Mouse (Mus musculus): Measurements from ENCODE around the gene Unc93b1. TPM values are rescaled to one million over a fixed set of nuclear protein-coding genes. Genes with fewer than 3 reads are reported as not detected.

The Unc93b1 gene
- polyA plus RNA-seq, 1 experiment from 2014 or later: 18.3 TPM

GRCm38 (mm10) chr19:3914535-3914934, 20.5 kb upstream of the Unc93b1 start:
- Histone ChIP-seq H3K4me3 (replicated peaks) (peak overlapping the region; percentile 73; the same call in 1 of the 2 replicates), H3K9me3 (replicated peaks) (no peaks in the 10 kb centered on the region), H3K4me2 (0 out of 2 replicates have a peak overlapping the region, but pooled peaks have one; percentile 81), H3K36me3 (peaks cover 20% of the 10 kb centered on the region), H3K4me1 (replicated peaks) (peaks cover 38% of the 10 kb centered on the region), H3K27me3 (no peaks in the 10 kb centered on the region), H3K27ac (peak overlapping the region; percentile 76; the same call in 1 of the 2 replicates), H3K9ac (no peak overlapping the region)
- DNase-seq (no peak), ATAC-seq (ENCODE audit: low read depth) (no peak)
- 44% methylated on average over 5 of the region's 5 CpGs for WGBS (ENCODE audit: insufficient replicate concordance)

GRCm38 (mm10) chr19:3916727-3917126, 18.3 kb upstream of the Unc93b1 start:
- ATAC-seq (ENCODE audit: low read depth): no peak
- Histone ChIP-seq H3K36me3 (no peaks in the 10 kb centered on the region), H3K27ac (no peak overlapping the region), H3K4me2 (no peak overlapping the region), H3K27me3 (no peaks in the 10 kb centered on the region), H3K4me1 (replicated peaks) (peaks cover 24% of the 10 kb centered on the region), H3K9ac (no peak overlapping the region), H3K9me3 (replicated peaks) (no peaks in the 10 kb centered on the region), H3K4me3 (replicated peaks) (no peak overlapping the region)
- no peak for DNase-seq
- 74% methylated on average over 11 of the region's 11 CpGs for WGBS (ENCODE audit: insufficient replicate concordance)

GRCm38 (mm10) chr19:3919928-3920327, 15.1 kb upstream of the Unc93b1 start:
- DNase-seq (no peak), ATAC-seq (ENCODE audit: low read depth) (no peak)
- H3K36me3 ChIP-seq: no peaks in the 10 kb centered on the region
- no peaks in the 10 kb centered on the region for H3K9me3 ChIP-seq (replicated peaks)
- no peak overlapping the region for H3K9ac ChIP-seq
- H3K27me3 ChIP-seq: no peaks in the 10 kb centered on the region
- no peak overlapping the region for H3K4me2 ChIP-seq
- no peak overlapping the region for H3K27ac ChIP-seq
- no peak overlapping the region for H3K4me3 ChIP-seq (replicated peaks)
- peaks cover 21% of the 10 kb centered on the region for H3K4me1 ChIP-seq (replicated peaks)

DNA sequence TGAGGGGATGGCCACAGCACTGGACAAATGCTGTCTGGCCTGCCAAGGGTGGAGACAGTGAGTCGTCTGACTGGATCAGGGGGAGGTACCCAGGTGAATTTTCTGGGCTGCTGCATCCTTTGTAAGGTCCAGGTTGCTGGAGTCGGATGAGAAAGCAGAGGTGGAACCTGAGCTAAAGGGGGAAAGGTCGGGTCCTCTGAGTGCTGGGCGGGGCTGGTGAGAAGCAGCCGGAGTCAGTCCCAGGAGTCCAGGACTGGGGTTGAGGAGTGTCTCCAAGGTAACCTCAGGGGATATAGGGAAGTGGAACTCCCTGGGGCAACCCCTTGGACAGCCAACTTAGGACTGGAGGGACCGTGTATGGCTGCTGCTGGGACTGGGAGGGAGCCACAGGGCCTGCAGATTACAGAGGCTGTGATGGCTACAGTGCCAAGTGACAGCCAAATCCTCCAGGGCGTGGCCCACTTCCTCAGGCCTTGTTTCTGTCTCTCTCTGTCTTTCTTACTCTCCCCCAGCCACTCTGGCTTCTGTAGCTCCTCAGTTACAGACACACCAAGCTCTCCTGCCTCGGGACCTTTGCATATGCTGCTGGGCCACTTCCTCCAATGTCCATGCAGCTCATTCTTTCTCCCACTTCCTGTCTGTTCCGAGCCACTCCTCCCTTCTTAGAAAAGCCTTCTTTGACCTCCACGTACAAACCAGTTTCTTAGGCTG, 12.2 kb upstream of the Unc93b1 start:
- no peak for ATAC-seq (ENCODE audit: low read depth)
- DNase-seq: no peak
- 37% methylated on average over 10 of the region's 10 CpGs for WGBS (ENCODE audit: insufficient replicate concordance)
- H3K36me3 ChIP-seq: no peaks in the 10 kb centered on the region
- no peak overlapping the region for H3K4me2 ChIP-seq
- H3K9me3 ChIP-seq (replicated peaks): no peaks in the 10 kb centered on the region
- peak overlapping the region; percentile 29; the same call in 1 of the 2 replicates for H3K27ac ChIP-seq
- no peak overlapping the region for H3K4me3 ChIP-seq (replicated peaks)
- H3K4me1 ChIP-seq (replicated peaks): peaks cover 23% of the 10 kb centered on the region
- H3K9ac ChIP-seq: no peak overlapping the region
- H3K27me3 ChIP-seq: no peaks in the 10 kb centered on the region

- Histone ChIP-seq H3K9ac (no peak overlapping the region), H3K4me1 (replicated peaks) (peaks cover 23% of the 10 kb centered on the region), H3K9me3 (replicated peaks) (no peaks in the 10 kb centered on the region), H3K27ac (0 out of 2 replicates have a peak overlapping the region, but pooled peaks have one; percentile 29), H3K4me3 (replicated peaks) (no peak overlapping the region), H3K36me3 (no peaks in the 10 kb centered on the region), H3K27me3 (no peaks in the 10 kb centered on the region), H3K4me2 (no peak overlapping the region)
- 54% methylated on average over 13 of the region's 13 CpGs for WGBS (ENCODE audit: insufficient replicate concordance)
- DNase-seq (no peak), ATAC-seq (ENCODE audit: low read depth) (0 out of 2 replicates have a peak, but pooled peaks have one; percentile 1)
Observed at GRCm38 (mm10) chr19:3923586-3923985, 11.4 kb upstream of the Unc93b1 start.

GRCm38 (mm10) chr19:3924190-3924589, 10.8 kb upstream of the Unc93b1 start:
- no peak for ATAC-seq (ENCODE audit: low read depth)

GRCm38 (mm10) chr19:3924868-3925267, 10.1 kb upstream of the Unc93b1 start:
- Histone ChIP-seq H3K27ac (no peak overlapping the region), H3K4me2 (no peak overlapping the region), H3K4me1 (replicated peaks) (peaks cover 27% of the 10 kb centered on the region), H3K4me3 (replicated peaks) (no peak overlapping the region), H3K9ac (no peak overlapping the region), H3K36me3 (no peaks in the 10 kb centered on the region), H3K9me3 (replicated peaks) (no peaks in the 10 kb centered on the region), H3K27me3 (no peaks in the 10 kb centered on the region)
- WGBS (ENCODE audit: insufficient replicate concordance): 69% methylated on average over 7 of the region's 7 CpGs
- no peak for DNase-seq
- no peak for ATAC-seq (ENCODE audit: low read depth)

More at GRCm38 (mm10) chr19:3924190-3924589, 10.8 kb upstream of the Unc93b1 start:
- no peak overlapping the region for H3K4me3 ChIP-seq (replicated peaks)
- H3K9ac ChIP-seq: no peak overlapping the region
- 71% methylated on average over 8 of the region's 8 CpGs for WGBS (ENCODE audit: insufficient replicate concordance)
- no peak for DNase-seq
- no peak overlapping the region for H3K27ac ChIP-seq
- H3K27me3 ChIP-seq: no peaks in the 10 kb centered on the region
- H3K36me3 ChIP-seq: no peaks in the 10 kb centered on the region
- peaks cover 23% of the 10 kb centered on the region for H3K4me1 ChIP-seq (replicated peaks)
- no peaks in the 10 kb centered on the region for H3K9me3 ChIP-seq (replicated peaks)
- H3K4me2 ChIP-seq: no peak overlapping the region

DNA sequence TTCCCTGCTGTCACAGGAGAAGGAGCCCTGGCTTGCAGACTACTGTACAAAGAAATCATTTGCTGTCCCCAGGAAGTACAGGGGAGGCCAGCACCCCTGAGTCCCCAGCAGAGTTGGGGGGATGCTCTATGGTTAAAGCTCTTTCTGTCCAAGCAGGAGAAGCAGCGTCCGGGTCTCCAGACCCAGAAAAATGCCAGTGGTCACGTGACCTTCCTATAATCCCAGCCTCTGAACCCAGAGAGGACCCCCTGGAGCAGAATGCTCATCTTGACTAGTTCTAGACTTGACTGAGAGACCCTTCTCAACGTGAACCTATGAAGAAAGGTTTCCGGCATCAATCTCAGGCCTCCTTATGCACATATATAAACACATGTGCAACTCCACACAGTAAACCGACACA, 9.1 kb upstream of the Unc93b1 start:
- 71% methylated on average over 6 of the region's 6 CpGs for WGBS (ENCODE audit: insufficient replicate concordance)
- Histone ChIP-seq H3K27ac (no peak overlapping the region), H3K4me3 (replicated peaks) (no peak overlapping the region), H3K27me3 (no peaks in the 10 kb centered on the region), H3K9me3 (replicated peaks) (no peaks in the 10 kb centered on the region), H3K4me2 (no peak overlapping the region), H3K36me3 (no peaks in the 10 kb centered on the region), H3K9ac (no peak overlapping the region), H3K4me1 (replicated peaks) (peaks cover 37% of the 10 kb centered on the region)
- ATAC-seq (ENCODE audit: low read depth): no peak
- no peak for DNase-seq

DNA sequence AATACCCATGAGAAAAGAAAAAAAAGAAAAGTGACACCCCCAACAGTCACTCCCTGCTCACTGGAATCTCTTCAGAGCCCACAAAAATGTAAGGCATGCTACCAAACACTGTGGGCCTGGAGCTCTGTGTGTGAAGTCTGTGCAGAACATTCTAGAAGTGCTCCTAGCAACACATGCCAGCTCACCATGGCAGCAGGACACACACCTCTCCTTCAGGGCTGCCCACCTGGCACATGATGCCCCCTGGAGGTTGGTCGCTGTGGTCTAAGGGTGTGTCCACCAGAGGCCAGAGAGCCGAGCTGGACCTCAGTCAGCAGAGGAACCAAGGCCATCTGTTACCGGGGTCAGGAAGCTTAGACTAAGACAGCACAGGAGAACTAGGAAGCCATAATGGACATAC, 8.7 kb upstream of the Unc93b1 start:
- Histone ChIP-seq H3K27ac (peak overlapping the region; percentile 18; the same call in 1 of the 2 replicates), H3K4me3 (replicated peaks) (no peak overlapping the region), H3K4me2 (no peak overlapping the region), H3K4me1 (replicated peaks) (peaks cover 37% of the 10 kb centered on the region), H3K36me3 (no peaks in the 10 kb centered on the region), H3K9ac (no peak overlapping the region), H3K27me3 (no peaks in the 10 kb centered on the region), H3K9me3 (replicated peaks) (no peaks in the 10 kb centered on the region)
- no peak for ATAC-seq (ENCODE audit: low read depth)
- no peak for DNase-seq
- WGBS (ENCODE audit: insufficient replicate concordance): 48% methylated on average over 3 of the region's 3 CpGs

DNA sequence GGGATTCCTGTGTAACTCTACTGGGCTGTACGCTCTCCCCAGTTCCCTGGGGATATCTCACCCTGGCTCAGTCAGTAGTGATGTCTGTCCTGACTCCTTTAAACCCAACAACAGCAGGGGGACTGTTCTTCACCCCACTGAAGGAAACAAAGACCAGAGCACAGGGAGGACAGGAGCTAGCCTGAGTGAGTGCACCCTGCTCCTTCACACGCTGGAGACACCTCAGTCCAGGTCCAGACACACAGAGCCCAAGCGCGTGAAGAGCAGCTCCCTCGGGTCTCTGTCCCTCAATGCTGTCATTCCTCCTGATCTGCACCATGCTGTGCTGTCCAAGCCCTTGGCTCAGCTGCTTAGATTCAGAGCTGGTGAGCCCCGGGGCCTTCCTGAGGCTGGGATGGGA, 8.3 kb upstream of the Unc93b1 start:
- no peak overlapping the region for H3K9ac ChIP-seq
- peaks cover 37% of the 10 kb centered on the region for H3K4me1 ChIP-seq (replicated peaks)
- H3K4me2 ChIP-seq: no peak overlapping the region
- H3K9me3 ChIP-seq (replicated peaks): no peaks in the 10 kb centered on the region
- no peak for DNase-seq
- no peak overlapping the region for H3K4me3 ChIP-seq (replicated peaks)
- H3K27ac ChIP-seq: peak overlapping the region; percentile 18; the same call in 1 of the 2 replicates
- H3K27me3 ChIP-seq: no peaks in the 10 kb centered on the region
- WGBS (ENCODE audit: insufficient replicate concordance): 70% methylated on average over 6 of the region's 6 CpGs
- no peaks in the 10 kb centered on the region for H3K36me3 ChIP-seq
- ATAC-seq (ENCODE audit: low read depth): no peak

GRCm38 (mm10) chr19:3927989-3928388, 7.0 kb upstream of the Unc93b1 start:
- Histone ChIP-seq H3K27ac (no peak overlapping the region), H3K36me3 (no peaks in the 10 kb centered on the region), H3K4me2 (no peak overlapping the region), H3K9me3 (replicated peaks) (no peaks in the 10 kb centered on the region), H3K4me1 (replicated peaks) (peaks cover 32% of the 10 kb centered on the region), H3K9ac (no peak overlapping the region), H3K4me3 (replicated peaks) (no peak overlapping the region), H3K27me3 (no peaks in the 10 kb centered on the region)
- WGBS (ENCODE audit: insufficient replicate concordance): 66% methylated on average over 4 of the region's 4 CpGs
- DNase-seq (no peak), ATAC-seq (ENCODE audit: low read depth) (no peak)

- H3K4me3 ChIP-seq (replicated peaks): no peak overlapping the region
- peak; percentile 5; the same call in 1 of the 2 replicates for ATAC-seq (ENCODE audit: low read depth)
- no peak for DNase-seq
- H3K36me3 ChIP-seq: no peaks in the 10 kb centered on the region
- H3K27me3 ChIP-seq: no peaks in the 10 kb centered on the region
- no peaks in the 10 kb centered on the region for H3K9me3 ChIP-seq (replicated peaks)
- no peak overlapping the region for H3K9ac ChIP-seq
- H3K4me1 ChIP-seq (replicated peaks): peaks cover 25% of the 10 kb centered on the region
- 0 out of 2 replicates have a peak overlapping the region, but pooled peaks have one; percentile 65 for H3K27ac ChIP-seq
- no peak overlapping the region for H3K4me2 ChIP-seq
- 62% methylated on average over 4 of the region's 4 CpGs for WGBS (ENCODE audit: insufficient replicate concordance)
Observed at GRCm38 (mm10) chr19:3928779-3929178, 6.2 kb upstream of the Unc93b1 start.

Data from liver, embryonic 13.5 days (tissue).